Mouse (Mus musculus) urinary bladder, postnatal 36 days (tissue): Measurements from ENCODE around the gene Vegfb.
"Not testable (repeated sequence)": the region's sequence is repeated elsewhere in the genome, so short reads cannot be mapped to it uniquely, and the experiment has no call there.

Experiments
- DNase-seq, 2 experiments: peaks; one replicate each; pipeline ENCODE4 v3.0.0; 2022; ENCODE audit warnings: low spot score in 2 of 2, mixed read lengths in 1 of 2

Vegfb gene

DNA sequence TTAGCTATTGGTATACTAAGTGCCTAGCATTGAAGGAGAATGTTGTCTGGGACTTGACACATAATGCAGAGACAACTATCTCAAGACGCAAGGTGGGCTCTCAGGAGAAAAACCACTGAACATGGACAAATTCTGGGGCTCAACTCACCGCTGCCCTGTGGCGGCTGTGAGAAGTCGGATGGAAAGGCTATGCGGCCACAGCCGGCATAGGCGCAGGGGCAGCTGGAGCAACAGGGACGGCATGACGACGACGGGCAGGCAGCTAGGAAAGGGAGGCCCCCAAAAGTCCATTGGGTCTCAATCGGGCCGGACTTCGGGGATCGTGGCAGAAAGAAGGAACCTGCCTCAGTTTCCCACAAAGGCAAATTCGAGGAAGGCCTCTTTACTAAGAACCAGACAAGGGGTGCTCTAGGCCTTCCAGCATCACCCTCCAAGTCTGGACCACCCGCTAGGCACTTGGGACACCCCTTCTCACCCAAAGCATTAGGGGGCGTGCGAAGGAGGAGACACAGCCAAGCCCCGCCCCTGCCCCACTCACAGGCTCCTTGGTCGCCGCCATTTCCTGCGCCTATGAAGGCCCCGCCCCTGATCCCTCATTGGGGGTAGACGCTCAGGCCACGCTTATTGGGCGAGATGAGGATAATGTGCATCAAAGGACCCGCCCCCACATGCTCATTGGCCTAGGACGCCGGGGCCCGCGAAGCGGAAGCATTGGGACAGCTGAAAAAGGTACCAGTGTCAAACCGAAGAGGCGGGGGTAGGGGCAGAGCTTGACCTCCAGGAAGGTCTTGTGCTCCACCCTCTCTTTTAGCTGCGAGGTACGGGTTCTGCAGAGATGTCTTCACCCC is 4.8 kb upstream of the Vegfb start, which contains the start of gene Dnajc4:
Gene Dnajc4, minus strand, starts transcription at position 562 of the 848 bp plus-strand sequence.
- DNase-seq, result peak; percentile 88 to 97

GRCm38 (mm10) chr19:6991166-6991565 is 3.7 kb upstream of the Vegfb start:
- DNase-seq, result not testable (repeated sequence)

GRCm38 (mm10) chr19:6990712-6991111 is 3.3 kb upstream of the Vegfb start:
- DNase-seq, result no peak

GRCm38 (mm10) chr19:6989251-6989650 is 1.8 kb upstream of the Vegfb start:
- peak in 1 of 2 experiments; percentile 66 for DNase-seq

- DNase-seq, result no peak
These were observed 444 bp upstream of the Vegfb start for GRCm38 (mm10) chr19:6987904-6988285.

DNA sequence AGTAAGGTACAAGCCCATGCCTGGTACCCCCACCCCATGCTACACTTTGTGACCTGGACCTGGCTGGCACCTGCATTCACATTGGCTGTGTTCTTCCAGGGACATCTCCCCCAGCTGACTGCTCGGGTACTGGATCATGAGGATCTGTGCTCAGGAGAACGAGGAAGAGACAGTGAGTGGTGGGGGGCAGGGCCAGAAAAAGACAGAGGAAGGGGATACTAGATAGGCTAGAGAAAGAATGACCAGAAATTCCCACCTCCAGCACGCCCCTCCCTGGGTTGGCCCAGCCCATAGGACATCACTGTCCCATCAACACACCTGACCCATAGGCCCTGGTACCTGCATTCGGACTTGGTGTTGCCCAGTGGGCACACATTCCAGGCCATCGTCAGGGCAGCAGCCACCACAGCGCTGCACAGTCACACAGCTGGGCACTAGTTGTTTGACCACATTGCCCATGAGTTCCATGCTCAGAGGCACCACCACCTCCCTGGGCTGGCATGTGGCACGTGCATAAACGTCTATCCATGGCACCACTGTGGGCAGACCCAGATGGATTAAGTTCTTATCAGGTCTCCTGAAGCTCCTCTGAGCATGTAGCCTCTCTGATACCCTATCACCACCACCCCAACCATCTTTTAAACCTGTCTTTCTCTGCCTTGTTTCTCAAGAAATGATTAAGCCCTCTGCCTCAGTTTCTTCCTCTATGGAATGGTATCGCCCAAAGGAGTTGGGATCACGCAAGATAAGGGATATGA is 1.3 kb downstream of the Vegfb start:
- no peak for DNase-seq

DNA sequence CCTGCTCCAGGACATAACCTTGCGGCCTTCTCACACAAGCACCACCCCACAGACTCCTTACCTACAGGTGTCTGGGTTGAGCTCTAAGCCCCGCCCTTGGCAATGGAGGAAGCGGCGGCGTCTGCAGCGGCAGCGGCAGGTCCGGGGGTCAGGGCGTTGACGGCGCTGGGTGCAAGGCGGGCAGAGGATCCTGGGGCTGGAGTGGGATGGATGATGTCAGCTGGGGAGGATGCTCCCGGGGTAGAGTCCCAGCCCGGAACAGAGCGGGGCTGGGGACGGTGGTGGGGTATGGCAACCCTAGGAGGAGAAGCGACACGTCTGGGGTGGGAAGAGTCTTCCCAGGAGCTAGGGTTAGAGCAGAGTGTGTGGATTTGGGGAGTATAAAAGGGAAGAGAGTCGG is 2.2 kb downstream of the Vegfb start:
- DNase-seq, result no peak

GRCm38 (mm10) chr19:6983621-6984020 is 3.8 kb downstream of the Vegfb start:
- DNase-seq, result no peak

DNA sequence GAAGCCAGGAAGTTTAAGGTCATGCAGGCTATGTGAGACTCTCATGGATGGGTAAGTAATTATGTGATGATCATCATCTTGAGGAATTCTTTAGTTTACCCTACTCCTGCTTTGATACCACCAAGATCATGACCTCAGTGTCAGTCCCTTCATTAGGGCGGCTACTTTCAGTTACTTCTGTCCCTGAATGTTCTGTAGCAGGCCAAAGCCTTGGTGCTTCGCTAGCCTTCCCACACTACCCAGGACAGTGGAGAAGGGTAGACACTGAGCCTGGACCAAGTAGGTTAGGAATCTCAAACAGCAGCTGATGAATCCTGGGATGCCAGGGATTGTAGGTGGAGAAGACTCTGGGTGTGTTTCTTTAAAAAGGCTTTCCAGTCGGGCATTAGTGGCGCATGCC is 6.0 kb downstream of the Vegfb start:
- no peak for DNase-seq

DNA sequence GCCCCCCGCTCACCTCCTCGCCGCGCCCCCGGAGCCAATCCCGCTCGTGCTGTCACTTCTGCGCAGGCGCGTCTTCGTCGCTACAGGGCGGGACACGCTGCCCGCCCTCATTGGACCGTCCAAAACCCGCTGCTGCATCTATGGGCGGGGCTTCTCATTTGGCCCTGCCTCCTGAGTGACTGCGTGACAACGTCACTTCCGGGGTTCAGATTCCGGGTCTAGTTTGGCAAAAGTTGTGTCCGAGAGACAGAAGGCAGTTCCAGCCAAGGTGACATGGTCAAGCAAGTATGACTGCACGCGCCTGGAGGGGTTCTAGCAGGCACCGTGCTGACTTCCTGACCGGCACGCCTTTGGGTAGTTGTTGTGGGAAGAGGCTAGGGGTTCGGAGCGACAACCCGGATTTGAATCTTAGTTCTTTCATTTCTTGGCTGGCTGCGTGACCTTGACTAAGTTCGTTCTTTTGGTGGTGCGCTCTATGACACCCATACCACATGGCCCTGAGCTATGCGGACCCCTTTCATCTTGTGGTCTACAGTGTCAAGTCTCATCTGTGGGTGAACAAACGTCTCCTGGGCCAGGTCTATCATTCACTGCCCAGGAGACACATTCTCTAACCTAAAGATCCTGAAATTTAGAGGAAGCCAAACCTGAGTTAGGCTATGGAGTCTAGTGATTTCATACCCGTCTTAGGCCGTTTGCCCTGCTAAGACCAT is 6.9 kb downstream of the Vegfb start, which contains the start of gene Fkbp2:
Gene Fkbp2, minus strand, starts transcription at position 121 of the 713 bp plus-strand sequence.
- peak; percentile 98 for DNase-seq

GRCm38 (mm10) chr19:6979486-6980380 is 7.7 kb downstream of the Vegfb start:
- peak; percentile 99 to 100 for DNase-seq

- DNase-seq, result no peak
These were observed 8.4 kb downstream of the Vegfb start for GRCm38 (mm10) chr19:6979001-6979479.

GRCm38 (mm10) chr19:6978639-6978974 is 8.8 kb downstream of the Vegfb start:
- DNase-seq, result no peak

GRCm38 (mm10) chr19:6977759-6978638 is 9.5 kb downstream of the Vegfb start:
- no peak for DNase-seq

GRCm38 (mm10) chr19:6975537-6976521 is 11.6 kb downstream of the Vegfb start, which contains the start of gene Plcb3:
Plcb3 (minus strand) TSS chr19:6976470.
- DNase-seq, result peak; percentile 60 to 79

DNA sequence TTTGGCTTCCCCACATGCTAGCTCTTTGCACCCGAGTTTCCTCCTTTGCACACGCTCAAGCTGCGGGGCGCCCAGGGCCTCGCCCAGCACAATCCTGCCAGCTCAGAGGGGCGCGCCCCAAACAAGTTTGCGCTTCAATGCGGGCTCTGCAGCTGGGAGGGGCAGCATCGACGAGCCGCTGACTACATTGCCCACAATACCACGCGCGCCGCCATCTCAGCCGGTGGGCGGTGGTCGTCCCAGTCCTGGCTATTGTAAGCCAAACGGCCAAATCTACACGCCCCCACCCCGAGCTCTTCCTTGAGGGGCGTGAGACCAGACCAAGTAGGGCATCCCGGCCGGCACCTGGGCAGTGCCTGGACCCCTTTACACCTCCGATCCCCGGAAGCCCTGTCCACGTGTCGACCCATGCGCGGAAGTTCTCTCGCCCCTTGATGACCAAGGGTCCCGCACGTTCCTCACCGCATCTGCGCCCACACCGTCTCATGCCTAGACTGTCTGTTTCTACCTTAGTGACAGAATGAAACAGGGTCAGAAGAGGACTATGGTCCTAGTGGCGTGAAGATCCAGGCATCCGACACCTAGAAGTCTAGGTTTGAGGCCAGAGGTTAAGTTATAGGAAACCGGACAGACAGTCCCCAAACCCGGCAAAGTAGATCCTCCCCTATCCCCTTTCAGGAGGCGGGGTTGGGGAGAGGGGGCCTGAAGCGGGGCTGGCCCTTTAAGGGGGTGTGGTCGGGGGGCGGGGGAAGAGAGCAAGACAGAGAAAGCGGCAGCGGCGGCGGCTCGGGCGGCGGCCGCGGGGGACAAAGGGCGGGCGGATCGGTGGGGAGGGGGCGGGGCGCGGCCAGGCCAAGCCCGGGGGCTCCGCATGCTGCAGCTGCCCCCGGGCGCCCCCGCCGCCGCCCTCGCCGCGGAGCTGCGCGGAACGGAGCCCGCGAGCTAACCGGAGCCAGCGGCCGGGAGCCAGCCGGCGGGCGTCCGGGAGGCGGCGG is 12.9 kb downstream of the Vegfb start, which contains the start of gene Ppp1r14b:
Gene Ppp1r14b, plus strand, starts transcription at position 758 of the 995 bp plus-strand sequence.
- DNase-seq, result peak; percentile 78 to 83

GRCm38 (mm10) chr19:6973581-6974190 is 13.8 kb downstream of the Vegfb start:
- no peak for DNase-seq
